23 mouse cellular contexts compared by ENCODE assay signal in genomic region chr8:89680341-89680740, GRCm38 (mm10).
DNase-seq lines count a peak whose midpoint lies in the region; ATAC-seq and TF ChIP-seq lines count a peak whose summit lies in the region.
"Had no signal": no experiment of that assay in that cellular context is flagged by ENCODE, and none has a peak within 500 bp of the region (broad histone marks: within the 10 kb centered on the region; RNA-seq: fewer than 3 reads in every experiment).

No protein-coding gene starts in this region.

- no peaks in the 10 kb centered on the region for H3K36me3 ChIP-seq in intestine, embryonic 14.5 days (ENCODE audit: control insufficient read depth, insufficient read depth, low read length)
- no peaks in the 10 kb centered on the region for H3K36me3 ChIP-seq in intestine, embryonic 16.5 days (ENCODE audit: control insufficient read depth, insufficient read depth, low read length)
- no peaks in the 10 kb centered on the region for H3K36me3 ChIP-seq in liver, postnatal 0 days (replicated peaks; ENCODE audit: insufficient read depth, low read length)
- no peaks in the 10 kb centered on the region for H3K36me3 ChIP-seq in liver, embryonic 11.5 days (ENCODE audit: control insufficient read depth, insufficient read depth, low read length)
- H3K36me3 ChIP-seq: embryonic facial prominence, embryonic 13.5 days; embryonic facial prominence, embryonic 15.5 days; forebrain, embryonic 10.5 days; forebrain, embryonic 12.5 days had no signal

- H3K27ac ChIP-seq in intestine, embryonic 14.5 days (ENCODE audit: low read depth), result no peak overlapping the region
- H3K27ac ChIP-seq in intestine, embryonic 16.5 days (ENCODE audit: low read length), result no peak overlapping the region
- 0 out of 2 replicates have a peak overlapping the region, but pooled peaks have one; percentile 13 for H3K27ac ChIP-seq in liver, postnatal 0 days (ENCODE audit: low read depth)
- H3K27ac ChIP-seq in liver, embryonic 11.5 days (ENCODE audit: low read depth, low read length), result no peak overlapping the region
- H3K27ac ChIP-seq: embryonic facial prominence, embryonic 13.5 days; embryonic facial prominence, embryonic 15.5 days; forebrain, embryonic 10.5 days; forebrain, embryonic 12.5 days had no signal

- H3K9me3 ChIP-seq in intestine, embryonic 14.5 days (ENCODE audit: control insufficient read depth, low read length), result no peaks in the 10 kb centered on the region
- no peaks in the 10 kb centered on the region for H3K9me3 ChIP-seq in intestine, embryonic 16.5 days (ENCODE audit: control insufficient read depth, low read length)
- no peaks in the 10 kb centered on the region for H3K9me3 ChIP-seq in liver, postnatal 0 days (ENCODE audit: low read length)
- no peaks in the 10 kb centered on the region for H3K9me3 ChIP-seq in liver, embryonic 11.5 days (ENCODE audit: control insufficient read depth, low read length)
- H3K9me3 ChIP-seq: embryonic facial prominence, embryonic 13.5 days; embryonic facial prominence, embryonic 15.5 days; forebrain, embryonic 10.5 days; forebrain, embryonic 12.5 days had no signal

- 82% methylated on average over 5 of the region's 5 CpGs for WGBS in intestine, embryonic 14.5 days
- 82% methylated on average over 5 of the region's 5 CpGs for WGBS in intestine, embryonic 16.5 days
- 53% methylated on average over 5 of the region's 5 CpGs for WGBS in liver, postnatal 0 days (ENCODE audit: insufficient replicate concordance)
- WGBS in liver, embryonic 11.5 days, result 72% methylated on average over 5 of the region's 5 CpGs

- H3K9ac ChIP-seq in intestine, embryonic 14.5 days (ENCODE audit: low read length), result no peak overlapping the region
- H3K9ac ChIP-seq in intestine, embryonic 16.5 days (ENCODE audit: low read depth, low read length), result no peak overlapping the region
- no peak overlapping the region for H3K9ac ChIP-seq in liver, postnatal 0 days (replicated peaks)
- no peak overlapping the region for H3K9ac ChIP-seq in liver, embryonic 11.5 days (ENCODE audit: low read depth, low read length)
- H3K9ac ChIP-seq: embryonic facial prominence, embryonic 13.5 days; embryonic facial prominence, embryonic 15.5 days; forebrain, embryonic 12.5 days had no signal

- TF ChIP-seq CTCF in liver, postnatal 0 days (IDR thresholded peaks at IDR 0.05; ENCODE audit: low read depth), result no peak

- no peak overlapping the region for H3K4me2 ChIP-seq in intestine, embryonic 14.5 days (ENCODE audit: low read length)
- no peak overlapping the region for H3K4me2 ChIP-seq in intestine, embryonic 16.5 days (ENCODE audit: low read depth, low read length)
- no peak overlapping the region for H3K4me2 ChIP-seq in liver, postnatal 0 days (ENCODE audit: low read depth, low read length)
- no peak overlapping the region for H3K4me2 ChIP-seq in liver, embryonic 11.5 days
- H3K4me2 ChIP-seq: embryonic facial prominence, embryonic 13.5 days; embryonic facial prominence, embryonic 15.5 days; forebrain, embryonic 12.5 days had no signal

- TF ChIP-seq EP300 in liver, postnatal 0 days (IDR thresholded peaks at IDR 0.05; ENCODE audit: low read depth), result no peak

- no peaks in the 10 kb centered on the region; the same call in 1 of the 2 replicates for H3K4me1 ChIP-seq in intestine, embryonic 14.5 days (replicated peaks; ENCODE audit: control insufficient read depth, insufficient read depth, low read length)
- H3K4me1 ChIP-seq in intestine, embryonic 16.5 days (ENCODE audit: control insufficient read depth, insufficient read depth, low read length), result no peaks in the 10 kb centered on the region
- H3K4me1 ChIP-seq in liver, postnatal 0 days (ENCODE audit: insufficient read depth), result no peaks in the 10 kb centered on the region
- H3K4me1 ChIP-seq in liver, embryonic 11.5 days (replicated peaks; ENCODE audit: control insufficient read depth, insufficient read depth, low read length), result no peaks in the 10 kb centered on the region
- H3K4me1 ChIP-seq: embryonic facial prominence, embryonic 13.5 days; embryonic facial prominence, embryonic 15.5 days had no signal

- no peaks in the 10 kb centered on the region for H3K27me3 ChIP-seq in intestine, embryonic 14.5 days (replicated peaks; ENCODE audit: control insufficient read depth, insufficient read depth, low read length)
- no peaks in the 10 kb centered on the region for H3K27me3 ChIP-seq in intestine, embryonic 16.5 days (replicated peaks; ENCODE audit: control insufficient read depth, insufficient read depth, low read length)
- no peaks in the 10 kb centered on the region for H3K27me3 ChIP-seq in liver, postnatal 0 days (ENCODE audit: insufficient read depth, low read length)
- H3K27me3 ChIP-seq in liver, embryonic 11.5 days (replicated peaks; ENCODE audit: control insufficient read depth, insufficient read depth, low read length), result no peaks in the 10 kb centered on the region

- DNase-seq in intestine, embryonic 14.5 days (ENCODE audit: low spot score), result peak; percentile 20
- DNase-seq in liver, postnatal 0 days, result no peak
- DNase-seq in liver, embryonic 11.5 days (ENCODE audit: low spot score), result no peak
- DNase-seq in right cerebral cortex, postnatal 4 days, result no peak
- no peak for DNase-seq in cerebellum, postnatal 36 days
- DNase-seq: adrenal gland, adult 2 months; adrenal gland, postnatal 10 days; adrenal gland, postnatal 25 days; cerebellum, adult 11-12 months; cerebellum, adult 2 months; cerebellum, adult 9-10 months; cerebellum, postnatal 10 days; cerebellum, postnatal 25 days; embryo, embryonic 11 days had no signal

- no peak overlapping the region for H3K4me3 ChIP-seq in intestine, embryonic 14.5 days (ENCODE audit: low read depth, low read length)
- no peak overlapping the region for H3K4me3 ChIP-seq in intestine, embryonic 16.5 days (ENCODE audit: low read length)
- no peak overlapping the region for H3K4me3 ChIP-seq in liver, postnatal 0 days (ENCODE audit: low read depth, low read length)
- H3K4me3 ChIP-seq in liver, embryonic 11.5 days (ENCODE audit: low read depth, low read length), result no peak overlapping the region
- H3K4me3 ChIP-seq: embryonic facial prominence, embryonic 13.5 days; embryonic facial prominence, embryonic 15.5 days; erythroblast, embryonic 14.5 days; forebrain, embryonic 10.5 days; forebrain, embryonic 12.5 days had no signal

- ATAC-seq in intestine, embryonic 14.5 days (replicated peaks; ENCODE audit: low FRiP score, low TSS enrichment, low read depth), result no peak
- no peak for ATAC-seq in intestine, embryonic 16.5 days
- no peak for ATAC-seq in liver, postnatal 0 days
- no peak for ATAC-seq in liver, embryonic 11.5 days (replicated peaks; ENCODE audit: low FRiP score)
- ATAC-seq in granulocyte monocyte progenitor cell, adult 5-6 weeks (replicated peaks; ENCODE audit: poor library complexity, severe bottlenecking), result peak; percentile 75
- ATAC-seq in megakaryocyte progenitor cell, adult 5-6 weeks (replicated peaks; ENCODE audit: poor library complexity), result peak; percentile 86
- ATAC-seq: forebrain, embryonic 14.5 days had no signal

Comparison
In these comparisons a context has a peak if more than half of its experiments do, and no peak if none do; other contexts are left out.
1. ATAC-seq: peak in granulocyte monocyte progenitor cell, adult 5-6 weeks (single experiment) and megakaryocyte progenitor cell, adult 5-6 weeks (single experiment); none in intestine, embryonic 14.5 days (single experiment), intestine, embryonic 16.5 days (single experiment), liver, postnatal 0 days (single experiment) and liver, embryonic 11.5 days (single experiment).